Mouse (Mus musculus): Measurements from ENCODE around the gene Ficd. TPM values are rescaled to one million over a fixed set of nuclear protein-coding genes. Genes with fewer than 3 reads are reported as not detected.

Ficd gene
- 13.8 TPM for polyA plus RNA-seq (2014; fragmentation: Illumina TruSeq; extraction: RNeasy Lipid Tissue Mini Kit (QIAGEN cat#74804); ENCODE audit: low read depth, low replicate concordance)

DNA sequence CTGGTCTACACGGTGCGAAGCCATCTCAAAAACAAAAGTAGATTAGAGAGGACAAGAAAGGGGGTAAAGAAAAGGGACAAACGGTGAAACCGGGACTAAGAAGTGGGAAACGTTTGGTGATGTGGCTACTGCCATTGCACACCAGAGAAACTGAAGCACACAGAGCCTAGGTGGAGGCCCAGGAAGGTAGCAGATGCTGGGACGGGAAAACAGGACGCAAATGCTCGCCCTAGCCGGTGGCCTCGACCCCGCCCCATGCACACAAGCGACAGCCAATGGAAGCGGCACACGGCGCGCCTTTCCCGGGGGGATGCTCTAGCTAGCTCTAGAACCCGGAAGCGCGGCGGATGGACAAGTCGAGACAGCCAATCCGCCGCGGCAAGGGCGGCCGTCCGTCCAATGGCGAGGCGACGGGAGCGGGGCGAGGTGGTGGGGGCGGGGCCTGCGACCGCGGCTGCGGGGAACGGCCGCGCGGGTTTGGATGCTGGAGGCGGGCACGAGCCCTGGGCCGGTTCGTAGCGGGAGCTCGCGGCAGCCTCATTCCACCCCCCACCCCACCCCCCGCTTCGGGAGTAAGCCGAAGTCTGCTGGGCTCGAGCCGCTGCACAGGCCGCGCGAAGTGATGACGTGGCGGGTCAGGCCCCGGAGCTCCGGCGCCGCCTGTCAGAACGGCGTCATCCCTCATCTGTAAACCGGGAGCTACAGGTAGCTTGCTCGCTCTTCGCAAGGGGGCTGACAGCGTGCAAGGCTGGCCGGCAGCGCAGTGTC, at the start of gene Ficd:
Ficd (plus strand) TSS at position 459 of the 768 bp plus-strand sequence.

DNA sequence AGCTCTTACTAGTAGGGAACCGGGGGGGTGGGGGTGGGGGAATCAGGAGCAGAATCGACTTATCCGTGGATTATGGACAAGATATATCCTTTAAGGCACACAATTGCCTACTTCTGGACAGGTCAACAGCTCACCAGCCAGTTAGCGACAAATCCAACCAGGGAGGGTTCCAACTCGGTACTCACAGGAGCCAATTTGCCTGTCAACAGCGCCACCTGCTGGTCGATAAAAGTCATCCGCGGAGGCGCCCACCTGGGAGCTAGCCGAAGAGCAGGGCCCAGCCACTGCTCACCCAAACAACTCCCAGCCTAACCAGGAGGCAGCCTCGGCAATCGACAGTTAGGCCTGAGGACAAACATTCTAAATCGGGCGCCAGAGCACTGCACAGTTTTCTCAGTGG, 11.2 kb upstream of the Ficd start, which contains the start of gene 1700069L16Rik:
1700069L16Rik (minus strand) TSS at position 327 of the 400 bp plus-strand sequence.

DNA sequence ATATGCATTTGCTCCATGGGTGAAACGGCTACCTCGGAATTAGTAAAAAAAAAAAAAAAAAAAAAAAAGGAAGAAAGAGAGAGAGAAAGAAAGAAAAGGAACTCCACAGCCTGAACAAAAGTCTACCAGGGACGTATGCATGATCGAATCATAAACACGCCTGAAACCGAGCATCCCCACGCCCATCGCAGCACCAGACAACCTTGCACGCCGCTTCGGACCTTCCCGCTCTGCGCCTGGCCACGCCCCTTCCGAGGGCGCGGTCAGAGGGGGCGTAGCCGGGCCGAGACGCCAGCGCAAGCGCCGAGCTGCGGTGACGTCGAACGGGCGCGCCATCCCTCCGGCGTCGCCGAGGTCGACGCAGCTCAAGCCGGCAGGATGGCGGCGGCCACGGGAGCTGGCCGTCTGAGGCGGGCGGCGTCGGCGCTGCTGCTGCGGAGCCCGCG, 36.9 kb downstream of the Ficd start, which contains the start of the genes Sart3 and Iscu:
Sart3 (minus strand) TSS at position 61 of the 446 bp plus-strand sequence.
Iscu (plus strand) TSS at position 299 of the 446 bp plus-strand sequence.

Other genes with a start within 250 kb of the Ficd start
- gene Wscd2, start 245.5 kb upstream of the Ficd start, polyA plus RNA-seq (2014; fragmentation: Illumina TruSeq; extraction: RNeasy Lipid Tissue Mini Kit (QIAGEN cat#74804); ENCODE audit: low read depth, low replicate concordance): 4.0 TPM
- gene Cmklr1, start 85.4 kb upstream of the Ficd start, polyA plus RNA-seq (2014; fragmentation: Illumina TruSeq; extraction: RNeasy Lipid Tissue Mini Kit (QIAGEN cat#74804); ENCODE audit: low read depth, low replicate concordance): 45.6 TPM
- not detected for gene 1700069L16Rik, start 11.0 kb upstream of the Ficd start, polyA plus RNA-seq (2014; fragmentation: Illumina TruSeq; extraction: RNeasy Lipid Tissue Mini Kit (QIAGEN cat#74804); ENCODE audit: low read depth, low replicate concordance)
- gene Sart3, start 36.7 kb downstream of the Ficd start, polyA plus RNA-seq (2014; fragmentation: Illumina TruSeq; extraction: RNeasy Lipid Tissue Mini Kit (QIAGEN cat#74804); ENCODE audit: low read depth, low replicate concordance): 19.0 TPM
- 145 TPM for gene Iscu, start 36.9 kb downstream of the Ficd start, polyA plus RNA-seq (2014; fragmentation: Illumina TruSeq; extraction: RNeasy Lipid Tissue Mini Kit (QIAGEN cat#74804); ENCODE audit: low read depth, low replicate concordance)
- gene Tmem119, start 64.7 kb downstream of the Ficd start, polyA plus RNA-seq (2014; fragmentation: Illumina TruSeq; extraction: RNeasy Lipid Tissue Mini Kit (QIAGEN cat#74804); ENCODE audit: low read depth, low replicate concordance): 17.5 TPM
- gene Selplg, start 96.8 kb downstream of the Ficd start, polyA plus RNA-seq (2014; fragmentation: Illumina TruSeq; extraction: RNeasy Lipid Tissue Mini Kit (QIAGEN cat#74804); ENCODE audit: low read depth, low replicate concordance): 15.1 TPM
- gene Coro1c, start 173.0 kb downstream of the Ficd start, polyA plus RNA-seq (2014; fragmentation: Illumina TruSeq; extraction: RNeasy Lipid Tissue Mini Kit (QIAGEN cat#74804); ENCODE audit: low read depth, low replicate concordance): 31.4 TPM